Mouse (Mus musculus): Measurements from ENCODE around the gene Slc25a34. TPM values are rescaled to one million over a fixed set of nuclear protein-coding genes. Genes with fewer than 3 reads are reported as not detected.

Slc25a34 gene
- polyA plus RNA-seq, 1 experiment from 2014 or later = 0.08 TPM

GRCm38 (mm10) chr4:141639474-141639873 lies 15.9 kb upstream of the Slc25a34 start:
- H3K27ac ChIP-seq (replicated peaks; ENCODE audit: low read depth, low read length) = no peak overlapping the region
- H3K36me3 ChIP-seq (ENCODE audit: control insufficient read depth, insufficient read depth, low read length) = peaks cover 73% of the 10 kb centered on the region
- WGBS = 65% methylated on average over 11 of the region's 11 CpGs
- no peak overlapping the region for H3K4me3 ChIP-seq (ENCODE audit: low read depth, low read length)
- no peaks in the 10 kb centered on the region for H3K27me3 ChIP-seq (replicated peaks; ENCODE audit: control insufficient read depth, insufficient read depth, low read length)
- ATAC-seq (ENCODE audit: low read depth) (no peak), DNase-seq (ENCODE audit: low spot score) (no peak)
- H3K9ac ChIP-seq (ENCODE audit: low read depth, low read length) = no peak overlapping the region
- H3K4me2 ChIP-seq (ENCODE audit: low read depth, low read length) = no peak overlapping the region
- no peaks in the 10 kb centered on the region for H3K9me3 ChIP-seq (ENCODE audit: control insufficient read depth, low read length)
- H3K4me1 ChIP-seq (ENCODE audit: control insufficient read depth, insufficient read depth, low read length) = no peaks in the 10 kb centered on the region; the same call in 1 of the 2 replicates

- Histone ChIP-seq H3K9me3 (ENCODE audit: control insufficient read depth, low read length) (no peaks in the 10 kb centered on the region), H3K27me3 (replicated peaks; ENCODE audit: control insufficient read depth, insufficient read depth, low read length) (no peaks in the 10 kb centered on the region), H3K4me3 (ENCODE audit: low read depth, low read length) (no peak overlapping the region), H3K9ac (ENCODE audit: low read depth, low read length) (no peak overlapping the region), H3K27ac (replicated peaks; ENCODE audit: low read depth, low read length) (no peak overlapping the region), H3K36me3 (ENCODE audit: control insufficient read depth, insufficient read depth, low read length) (peaks cover 91% of the 10 kb centered on the region), H3K4me1 (ENCODE audit: control insufficient read depth, insufficient read depth, low read length) (no peaks in the 10 kb centered on the region), H3K4me2 (ENCODE audit: low read depth, low read length) (no peak overlapping the region)
- WGBS = 85% methylated on average over 2 of the region's 5 CpGs
- ATAC-seq (ENCODE audit: low read depth) (no peak), DNase-seq (ENCODE audit: low spot score) (no peak)
Observed at GRCm38 (mm10) chr4:141636693-141637092, 13.1 kb upstream of the Slc25a34 start.

GRCm38 (mm10) chr4:141635991-141636390 lies 12.4 kb upstream of the Slc25a34 start:
- H3K9ac ChIP-seq (ENCODE audit: low read depth, low read length) = no peak overlapping the region
- no peak for DNase-seq (ENCODE audit: low spot score)
- no peak overlapping the region for H3K4me2 ChIP-seq (ENCODE audit: low read depth, low read length)
- no peak overlapping the region for H3K4me3 ChIP-seq (ENCODE audit: low read depth, low read length)
- H3K36me3 ChIP-seq (ENCODE audit: control insufficient read depth, insufficient read depth, low read length) = peaks cover 91% of the 10 kb centered on the region
- 51% methylated on average over 9 of the region's 9 CpGs for WGBS
- no peaks in the 10 kb centered on the region for H3K4me1 ChIP-seq (ENCODE audit: control insufficient read depth, insufficient read depth, low read length)
- ATAC-seq (ENCODE audit: low read depth) = no peak
- no peaks in the 10 kb centered on the region for H3K27me3 ChIP-seq (replicated peaks; ENCODE audit: control insufficient read depth, insufficient read depth, low read length)
- no peaks in the 10 kb centered on the region for H3K9me3 ChIP-seq (ENCODE audit: control insufficient read depth, low read length)
- no peak overlapping the region for H3K27ac ChIP-seq (replicated peaks; ENCODE audit: low read depth, low read length)

- no peak overlapping the region for H3K27ac ChIP-seq (replicated peaks; ENCODE audit: low read depth, low read length)
- no peaks in the 10 kb centered on the region for H3K27me3 ChIP-seq (replicated peaks; ENCODE audit: control insufficient read depth, insufficient read depth, low read length)
- no peaks in the 10 kb centered on the region for H3K9me3 ChIP-seq (ENCODE audit: control insufficient read depth, low read length)
- ATAC-seq (ENCODE audit: low read depth) (no peak), DNase-seq (ENCODE audit: low spot score) (no peak)
- no peak overlapping the region for H3K9ac ChIP-seq (ENCODE audit: low read depth, low read length)
- H3K4me2 ChIP-seq (ENCODE audit: low read depth, low read length) = no peak overlapping the region
- WGBS = 93% methylated on average over 21 of the region's 21 CpGs
- no peaks in the 10 kb centered on the region for H3K4me1 ChIP-seq (ENCODE audit: control insufficient read depth, insufficient read depth, low read length)
- no peak overlapping the region for H3K4me3 ChIP-seq (ENCODE audit: low read depth, low read length)
- peaks cover 93% of the 10 kb centered on the region for H3K36me3 ChIP-seq (ENCODE audit: control insufficient read depth, insufficient read depth, low read length)
Observed at GRCm38 (mm10) chr4:141632111-141632873, 8.7 kb upstream of the Slc25a34 start.

GRCm38 (mm10) chr4:141631250-141631649 lies 7.6 kb upstream of the Slc25a34 start:
- Histone ChIP-seq H3K36me3 (ENCODE audit: control insufficient read depth, insufficient read depth, low read length) (peaks cover 93% of the 10 kb centered on the region), H3K9me3 (ENCODE audit: control insufficient read depth, low read length) (no peaks in the 10 kb centered on the region), H3K27ac (replicated peaks; ENCODE audit: low read depth, low read length) (no peak overlapping the region), H3K27me3 (replicated peaks; ENCODE audit: control insufficient read depth, insufficient read depth, low read length) (no peaks in the 10 kb centered on the region), H3K4me2 (ENCODE audit: low read depth, low read length) (no peak overlapping the region), H3K4me1 (ENCODE audit: control insufficient read depth, insufficient read depth, low read length) (no peaks in the 10 kb centered on the region), H3K9ac (ENCODE audit: low read depth, low read length) (no peak overlapping the region), H3K4me3 (ENCODE audit: low read depth, low read length) (no peak overlapping the region)
- WGBS = 95% methylated on average over 20 of the region's 20 CpGs
- ATAC-seq (ENCODE audit: low read depth) (no peak), DNase-seq (ENCODE audit: low spot score) (no peak)

GRCm38 (mm10) chr4:141630021-141630420 lies 6.4 kb upstream of the Slc25a34 start:
- Histone ChIP-seq H3K27me3 (replicated peaks; ENCODE audit: control insufficient read depth, insufficient read depth, low read length) (no peaks in the 10 kb centered on the region), H3K4me3 (ENCODE audit: low read depth, low read length) (no peak overlapping the region), H3K4me1 (ENCODE audit: control insufficient read depth, insufficient read depth, low read length) (no peaks in the 10 kb centered on the region), H3K9ac (ENCODE audit: low read depth, low read length) (no peak overlapping the region), H3K36me3 (ENCODE audit: control insufficient read depth, insufficient read depth, low read length) (peaks cover 98% of the 10 kb centered on the region), H3K9me3 (ENCODE audit: control insufficient read depth, low read length) (no peaks in the 10 kb centered on the region), H3K4me2 (ENCODE audit: low read depth, low read length) (no peak overlapping the region), H3K27ac (replicated peaks; ENCODE audit: low read depth, low read length) (no peak overlapping the region)
- WGBS = 93% methylated on average over 9 of the region's 11 CpGs
- no peak for DNase-seq (ENCODE audit: low spot score)
- no peak for ATAC-seq (ENCODE audit: low read depth)

GRCm38 (mm10) chr4:141628661-141629060 lies 5.0 kb upstream of the Slc25a34 start:
- Histone ChIP-seq H3K4me1 (ENCODE audit: control insufficient read depth, insufficient read depth, low read length) (no peaks in the 10 kb centered on the region), H3K9me3 (ENCODE audit: control insufficient read depth, low read length) (no peaks in the 10 kb centered on the region), H3K36me3 (ENCODE audit: control insufficient read depth, insufficient read depth, low read length) (peaks cover 95% of the 10 kb centered on the region), H3K9ac (ENCODE audit: low read depth, low read length) (no peak overlapping the region), H3K4me3 (ENCODE audit: low read depth, low read length) (no peak overlapping the region), H3K27me3 (replicated peaks; ENCODE audit: control insufficient read depth, insufficient read depth, low read length) (no peaks in the 10 kb centered on the region), H3K27ac (replicated peaks; ENCODE audit: low read depth, low read length) (no peak overlapping the region), H3K4me2 (ENCODE audit: low read depth, low read length) (no peak overlapping the region)
- 82% methylated on average over 14 of the region's 14 CpGs for WGBS
- DNase-seq (ENCODE audit: low spot score) (no peak), ATAC-seq (ENCODE audit: low read depth) (no peak)

- ATAC-seq (ENCODE audit: low read depth) = no peak
Observed at GRCm38 (mm10) chr4:141627502-141627901, 3.9 kb upstream of the Slc25a34 start.

More at GRCm38 (mm10) chr4:141627502-141627901, 3.9 kb upstream of the Slc25a34 start:
- H3K4me1 ChIP-seq (ENCODE audit: control insufficient read depth, insufficient read depth, low read length) = no peaks in the 10 kb centered on the region
- H3K9ac ChIP-seq (ENCODE audit: low read depth, low read length) = no peak overlapping the region
- 92% methylated on average over 5 of the region's 5 CpGs for WGBS
- no peaks in the 10 kb centered on the region for H3K9me3 ChIP-seq (ENCODE audit: control insufficient read depth, low read length)
- peaks cover 84% of the 10 kb centered on the region for H3K36me3 ChIP-seq (ENCODE audit: control insufficient read depth, insufficient read depth, low read length)
- H3K27ac ChIP-seq (replicated peaks; ENCODE audit: low read depth, low read length) = no peak overlapping the region
- no peak overlapping the region for H3K4me2 ChIP-seq (ENCODE audit: low read depth, low read length)
- H3K27me3 ChIP-seq (replicated peaks; ENCODE audit: control insufficient read depth, insufficient read depth, low read length) = no peaks in the 10 kb centered on the region
- H3K4me3 ChIP-seq (ENCODE audit: low read depth, low read length) = no peak overlapping the region
- DNase-seq (ENCODE audit: low spot score) = no peak

Measured in embryonic facial prominence, embryonic 14.5 days (tissue).